Mouse (Mus musculus): ENCODE data around the gene Defb39.

The Defb39 gene

GRCm38 (mm10) chr8:19064710-19065109 is at the start of gene Defb39:
TSS of gene Defb39 (minus strand) at chr8:19064810.
- DNase-seq (ENCODE audit: extremely low read depth, insufficient read length, low spot score), result no peak

DNA sequence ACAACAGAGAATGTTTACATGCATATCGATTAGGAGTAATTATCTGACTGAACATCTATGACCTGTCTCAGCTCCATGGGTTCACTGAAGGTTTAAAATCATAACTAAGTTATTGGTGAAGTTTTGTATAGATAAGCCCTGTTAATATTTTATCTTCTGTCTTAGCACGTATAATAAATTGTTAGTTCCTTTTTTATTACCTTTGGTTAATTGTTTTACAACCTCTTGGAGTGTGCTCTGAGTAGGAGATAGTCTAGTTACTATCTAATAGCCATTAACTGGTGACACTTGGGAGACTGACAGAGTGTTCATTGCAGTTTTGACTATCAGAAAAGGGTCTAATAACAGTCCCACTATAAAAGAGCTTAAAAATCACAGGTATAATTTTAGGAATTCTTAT is 1.4 kb upstream of the Defb39 start:
- DNase-seq (ENCODE audit: extremely low read depth, insufficient read length, low spot score), result no peak

DNA sequence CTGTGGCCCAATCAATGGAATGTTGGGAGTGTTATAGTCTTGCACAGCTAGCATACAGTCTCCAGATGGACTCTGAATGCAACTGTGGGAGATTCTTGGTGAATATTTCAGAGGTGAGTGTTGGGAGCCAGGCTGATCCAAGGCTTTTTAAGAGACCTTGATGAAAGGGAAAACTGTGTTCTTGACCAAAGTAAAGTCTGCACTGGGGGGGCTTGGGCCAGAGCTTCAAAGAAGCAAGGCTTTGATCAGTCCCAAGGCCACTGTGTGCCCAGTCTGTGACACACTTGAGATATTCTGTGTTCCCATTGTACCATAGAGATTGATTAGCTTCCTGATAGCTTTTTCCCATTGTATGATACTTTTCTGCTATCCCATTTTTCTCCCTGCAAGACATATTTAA is 1.7 kb downstream of the Defb39 start:
- no peak for DNase-seq (ENCODE audit: extremely low read depth, insufficient read length, low spot score)

DNA sequence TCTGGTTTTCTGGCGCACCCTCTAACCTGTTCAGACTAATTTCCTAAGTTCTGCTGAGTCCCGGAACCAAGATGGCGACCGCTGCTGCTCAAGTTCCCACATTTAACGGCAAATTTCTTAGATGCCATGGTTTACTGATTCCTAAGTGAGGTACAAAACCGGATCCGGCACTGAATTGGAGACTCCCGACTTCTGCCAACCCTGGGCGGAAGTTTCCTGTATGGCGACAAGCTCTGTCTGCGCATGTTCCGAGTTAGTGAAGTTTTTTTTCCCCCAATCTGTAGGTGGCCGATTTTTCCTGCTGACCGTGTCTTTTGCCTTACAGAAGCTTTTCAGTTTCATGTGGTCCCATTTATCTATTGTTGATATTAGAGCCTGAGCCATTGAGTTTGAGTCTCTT is 19.4 kb downstream of the Defb39 start:
- DNase-seq (ENCODE audit: extremely low read depth, insufficient read length, low spot score), result no peak

- DNase-seq (ENCODE audit: extremely low read depth, insufficient read length, low spot score), result no peak
Observed at GRCm38 (mm10) chr8:19026466-19026865, 38.1 kb downstream of the Defb39 start, which contains the start of gene Defb38. TSS of gene Defb38 (minus strand) at chr8:19026566.

All from 3134 (cell line).